Mouse (Mus musculus): ENCODE results near the gene Rab4a. TPM values are rescaled to one million over a fixed set of nuclear protein-coding genes. Genes with fewer than 3 reads are reported as not detected.

Rab4a gene
- polyA plus RNA-seq, 1 experiment from 2014 or later = 104 TPM

DNA sequence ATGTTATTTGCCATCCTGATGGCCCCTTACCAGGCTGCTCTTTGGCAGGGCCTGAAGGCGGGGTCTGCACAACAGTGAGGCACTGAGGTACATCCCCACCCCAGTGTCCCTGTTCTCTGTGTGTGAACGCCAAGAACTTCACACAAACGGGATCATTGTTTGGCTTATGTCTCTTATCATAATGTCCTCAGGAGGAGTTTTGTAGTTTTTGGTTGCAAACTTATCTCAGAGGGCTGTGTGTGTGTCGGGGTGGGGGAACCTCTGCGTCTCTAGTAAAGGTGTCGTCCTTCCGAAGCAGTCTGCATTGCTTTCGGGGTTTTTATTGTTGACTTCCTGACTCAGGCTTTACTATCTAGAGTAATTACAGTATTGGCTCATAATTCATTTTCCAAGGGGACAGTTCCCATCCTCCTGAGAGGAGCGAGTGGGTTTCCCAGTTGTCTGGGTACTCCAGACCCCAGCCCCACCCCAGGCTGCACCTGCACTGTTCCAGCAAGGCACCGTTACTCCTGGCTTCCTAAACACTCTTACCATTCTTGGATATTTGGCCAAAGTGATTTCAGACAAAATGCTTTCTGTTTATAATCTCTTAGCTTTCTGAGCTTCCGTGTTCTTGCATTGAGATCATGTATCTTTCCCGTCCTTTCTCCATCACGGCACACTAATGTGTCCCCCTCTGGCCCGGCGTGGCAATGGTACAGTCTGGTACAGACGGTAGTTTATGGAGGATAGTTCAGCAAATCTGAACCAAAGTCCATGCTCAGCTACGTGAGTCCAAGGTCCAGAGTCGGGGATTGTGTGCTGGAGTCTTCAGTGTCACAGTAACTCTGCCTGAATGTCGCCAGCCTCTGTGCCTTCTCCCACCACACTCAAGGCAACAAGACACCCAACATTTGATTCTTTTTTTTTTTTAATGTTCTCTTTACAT is 14.2 kb downstream of the Rab4a start:
- H3K27ac ChIP-seq (ENCODE audit: low read depth, low read length) = peak overlapping the region; percentile 89
- 0 out of 2 replicates have a peak overlapping the region, but pooled peaks have one; percentile 5 for H3K4me3 ChIP-seq (ENCODE audit: low read depth, low read length)
- no peak for TF ChIP-seq CTCF (IDR thresholded peaks at IDR 0.05; ENCODE audit: low read depth)
- H3K9ac ChIP-seq (ENCODE audit: low read depth, low read length) = no peak overlapping the region; the same call in 1 of the 2 replicates
- peaks cover 6% of the 10 kb centered on the region; the same call in 1 of the 2 replicates for H3K4me1 ChIP-seq (replicated peaks; ENCODE audit: control insufficient read depth, insufficient read depth, low read length)
- WGBS = 42% methylated on average over 19 of the region's 19 CpGs
- peak; percentile 92 for ATAC-seq
- H3K36me3 ChIP-seq (ENCODE audit: control insufficient read depth, insufficient read depth) = peaks cover 21% of the 10 kb centered on the region
- peak overlapping the region; percentile 54 for H3K4me2 ChIP-seq (replicated peaks; ENCODE audit: low read depth)
- H3K9me3 ChIP-seq (ENCODE audit: control insufficient read depth) = no peaks in the 10 kb centered on the region
- H3K27me3 ChIP-seq (replicated peaks; ENCODE audit: control insufficient read depth, insufficient read depth, low read length) = no peaks in the 10 kb centered on the region

DNA sequence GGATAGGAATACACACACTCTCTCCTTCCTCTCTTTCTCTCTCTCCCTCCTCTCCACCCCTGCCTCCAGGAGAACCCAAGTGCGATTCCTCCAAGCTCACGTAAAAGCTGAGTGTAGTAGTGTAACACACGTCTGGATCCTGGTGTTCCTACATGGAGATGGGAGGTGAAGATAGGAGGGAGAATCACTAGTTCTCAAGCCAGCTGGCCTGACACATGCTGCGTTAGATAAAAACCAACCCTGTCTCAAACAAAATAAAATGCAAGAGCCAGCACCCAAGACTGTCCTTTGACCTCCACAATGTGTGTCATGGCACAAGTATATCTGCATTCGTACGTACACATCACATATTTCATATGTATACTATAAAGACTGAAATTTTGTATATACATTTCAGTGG is 15.0 kb downstream of the Rab4a start:
- Histone ChIP-seq H3K9ac (ENCODE audit: low read depth, low read length) (peak overlapping the region; percentile 28; the same call in 1 of the 2 replicates), H3K36me3 (ENCODE audit: control insufficient read depth, insufficient read depth) (peaks cover 28% of the 10 kb centered on the region), H3K27ac (ENCODE audit: low read depth, low read length) (peak overlapping the region; percentile 89), H3K4me1 (replicated peaks; ENCODE audit: control insufficient read depth, insufficient read depth, low read length) (peaks cover 6% of the 10 kb centered on the region; the same call in 1 of the 2 replicates), H3K4me3 (ENCODE audit: low read depth, low read length) (no peak overlapping the region), H3K4me2 (replicated peaks; ENCODE audit: low read depth) (peak overlapping the region; percentile 30; the same call in 1 of the 2 replicates), H3K27me3 (replicated peaks; ENCODE audit: control insufficient read depth, insufficient read depth, low read length) (no peaks in the 10 kb centered on the region), H3K9me3 (ENCODE audit: control insufficient read depth) (no peaks in the 10 kb centered on the region)
- 59% methylated on average over 6 of the region's 6 CpGs for WGBS
- ATAC-seq = peak; percentile 12; the same call in 1 of the 2 replicates
- no peak for TF ChIP-seq CTCF (IDR thresholded peaks at IDR 0.05; ENCODE audit: low read depth)

DNA sequence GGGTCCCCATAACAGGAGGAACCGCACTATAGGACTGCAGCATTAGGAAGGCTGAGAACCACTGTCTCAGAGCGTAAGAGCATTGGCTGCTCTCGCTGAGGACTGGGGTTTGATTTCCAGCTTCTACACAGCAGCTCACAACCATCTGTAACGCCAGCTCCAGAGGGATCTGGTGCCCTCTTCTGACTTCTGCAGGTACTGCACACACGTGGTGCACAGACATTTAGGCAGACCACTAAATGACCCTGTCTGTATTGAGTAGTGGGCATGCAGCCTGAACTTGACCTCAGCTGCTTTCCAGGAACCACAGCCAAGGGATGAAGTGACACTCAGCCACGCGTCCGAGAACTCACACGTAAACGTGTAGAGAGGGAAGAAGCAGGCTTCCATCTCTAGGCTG is 17.3 kb downstream of the Rab4a start:
- TF ChIP-seq CTCF (IDR thresholded peaks at IDR 0.05; ENCODE audit: low read depth) = peak; percentile 63
- no peak overlapping the region for H3K9ac ChIP-seq (ENCODE audit: low read depth, low read length)
- no peak overlapping the region; the same call in 1 of the 2 replicates for H3K27ac ChIP-seq (ENCODE audit: low read depth, low read length)
- no peak for ATAC-seq
- no peaks in the 10 kb centered on the region for H3K9me3 ChIP-seq (ENCODE audit: control insufficient read depth)
- peaks cover 6% of the 10 kb centered on the region; the same call in 1 of the 2 replicates for H3K4me1 ChIP-seq (replicated peaks; ENCODE audit: control insufficient read depth, insufficient read depth, low read length)
- 86% methylated on average over 10 of the region's 10 CpGs for WGBS
- no peak overlapping the region for H3K4me3 ChIP-seq (ENCODE audit: low read depth, low read length)
- peaks cover 41% of the 10 kb centered on the region for H3K36me3 ChIP-seq (ENCODE audit: control insufficient read depth, insufficient read depth)
- H3K4me2 ChIP-seq (replicated peaks; ENCODE audit: low read depth) = no peak overlapping the region
- H3K27me3 ChIP-seq (replicated peaks; ENCODE audit: control insufficient read depth, insufficient read depth, low read length) = no peaks in the 10 kb centered on the region

DNA sequence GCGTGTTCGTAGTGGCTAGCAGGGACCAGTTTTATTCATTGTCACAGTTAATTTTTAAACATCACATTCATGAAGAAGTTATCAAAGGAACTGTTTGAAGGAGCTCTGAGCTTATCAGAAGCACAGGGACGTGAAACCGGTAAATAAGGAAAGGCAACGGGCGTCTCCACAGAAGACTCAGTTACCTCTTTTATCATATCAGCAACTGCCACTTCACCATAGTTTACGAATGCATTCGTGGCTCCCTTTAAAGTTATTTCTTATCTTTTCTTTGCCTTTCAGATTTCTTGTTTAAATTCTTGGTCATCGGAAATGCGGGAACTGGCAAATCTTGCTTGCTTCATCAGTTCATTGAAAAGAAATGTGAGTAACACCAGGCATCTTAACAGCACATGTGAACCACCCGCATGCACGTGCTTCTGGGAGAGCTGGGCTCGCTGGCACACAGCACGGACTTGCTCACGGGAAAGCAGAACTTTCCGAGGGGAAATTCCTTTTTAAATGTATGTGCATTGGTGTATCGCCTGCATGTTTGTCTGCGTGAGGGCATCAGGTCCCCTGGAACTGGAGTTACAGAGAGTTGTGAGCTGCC is 17.8 kb downstream of the Rab4a start:
- no peak for ATAC-seq
- Histone ChIP-seq H3K36me3 (ENCODE audit: control insufficient read depth, insufficient read depth) (peaks cover 46% of the 10 kb centered on the region), H3K9me3 (ENCODE audit: control insufficient read depth) (no peaks in the 10 kb centered on the region), H3K4me1 (replicated peaks; ENCODE audit: control insufficient read depth, insufficient read depth, low read length) (peaks cover 4% of the 10 kb centered on the region; the same call in 1 of the 2 replicates), H3K4me3 (ENCODE audit: low read depth, low read length) (no peak overlapping the region), H3K27ac (ENCODE audit: low read depth, low read length) (no peak overlapping the region; the same call in 1 of the 2 replicates), H3K4me2 (replicated peaks; ENCODE audit: low read depth) (no peak overlapping the region), H3K9ac (ENCODE audit: low read depth, low read length) (no peak overlapping the region), H3K27me3 (replicated peaks; ENCODE audit: control insufficient read depth, insufficient read depth, low read length) (no peaks in the 10 kb centered on the region)
- TF ChIP-seq CTCF (IDR thresholded peaks at IDR 0.05; ENCODE audit: low read depth) = no peak
- 62% methylated on average over 18 of the region's 18 CpGs for WGBS

DNA sequence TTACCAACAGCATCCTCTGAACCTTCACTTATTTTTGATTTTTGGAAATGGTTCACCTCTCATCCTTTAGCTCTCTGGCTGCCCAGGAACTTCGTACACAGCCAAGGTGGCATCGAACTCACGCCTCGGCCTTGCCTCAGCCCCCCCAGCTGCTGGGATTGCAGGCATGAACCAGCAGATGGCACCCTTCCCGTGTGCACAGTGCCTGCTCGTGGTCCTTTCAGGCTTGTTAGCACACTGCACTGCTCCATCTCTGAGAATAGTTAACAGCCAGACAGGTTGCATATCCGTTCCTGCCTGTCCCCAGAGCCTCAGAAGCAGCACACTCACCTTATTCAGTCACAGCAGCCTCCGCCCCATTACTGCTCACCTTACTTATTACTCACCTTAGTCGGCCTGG is 20.2 kb downstream of the Rab4a start:
- Histone ChIP-seq H3K27ac (ENCODE audit: low read depth, low read length) (no peak overlapping the region), H3K27me3 (replicated peaks; ENCODE audit: control insufficient read depth, insufficient read depth, low read length) (no peaks in the 10 kb centered on the region), H3K4me1 (replicated peaks; ENCODE audit: control insufficient read depth, insufficient read depth, low read length) (no peaks in the 10 kb centered on the region; the same call in 1 of the 2 replicates), H3K9ac (ENCODE audit: low read depth, low read length) (no peak overlapping the region), H3K4me2 (replicated peaks; ENCODE audit: low read depth) (no peak overlapping the region), H3K4me3 (ENCODE audit: low read depth, low read length) (no peak overlapping the region), H3K9me3 (ENCODE audit: control insufficient read depth) (no peaks in the 10 kb centered on the region), H3K36me3 (ENCODE audit: control insufficient read depth, insufficient read depth) (peaks cover 67% of the 10 kb centered on the region)
- TF ChIP-seq CTCF (IDR thresholded peaks at IDR 0.05; ENCODE audit: low read depth) = peak; percentile 75
- 65% methylated on average over 9 of the region's 9 CpGs for WGBS
- ATAC-seq = no peak

DNA sequence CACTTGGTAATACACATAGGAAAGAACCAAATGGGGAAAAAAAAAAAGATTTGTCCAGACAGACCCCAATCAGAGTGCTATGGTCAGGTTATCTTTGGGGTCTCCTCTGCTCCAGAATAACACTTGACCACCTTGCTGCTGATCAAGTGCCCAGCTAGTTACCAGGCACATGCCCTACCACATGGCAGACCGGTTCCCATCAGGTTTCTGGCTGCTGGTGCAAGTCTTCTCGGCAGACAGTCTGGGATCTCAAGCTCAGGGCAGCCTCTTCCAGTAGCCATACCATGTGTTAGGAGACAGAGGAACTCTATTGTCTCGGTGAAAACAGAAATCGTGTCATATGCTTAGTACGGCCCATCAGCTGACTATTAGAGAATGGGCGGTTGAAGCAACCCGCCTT is 21.0 kb downstream of the Rab4a start:
- no peak for ATAC-seq
- Histone ChIP-seq H3K36me3 (ENCODE audit: control insufficient read depth, insufficient read depth) (peaks cover 73% of the 10 kb centered on the region), H3K4me1 (replicated peaks; ENCODE audit: control insufficient read depth, insufficient read depth, low read length) (no peaks in the 10 kb centered on the region), H3K27me3 (replicated peaks; ENCODE audit: control insufficient read depth, insufficient read depth, low read length) (no peaks in the 10 kb centered on the region), H3K27ac (ENCODE audit: low read depth, low read length) (no peak overlapping the region), H3K4me3 (ENCODE audit: low read depth, low read length) (no peak overlapping the region), H3K9me3 (ENCODE audit: control insufficient read depth) (no peaks in the 10 kb centered on the region), H3K4me2 (replicated peaks; ENCODE audit: low read depth) (no peak overlapping the region), H3K9ac (ENCODE audit: low read depth, low read length) (no peak overlapping the region)
- TF ChIP-seq CTCF (IDR thresholded peaks at IDR 0.05; ENCODE audit: low read depth) = no peak
- 85% methylated on average over 7 of the region's 7 CpGs for WGBS
